In genomic region chr2:94002331-94002730, GRCm38 (mm10) we compare ENCODE assay signal across 9 mouse cellular contexts. TPM values are rescaled to one million over a fixed set of nuclear protein-coding genes. Genes with fewer than 3 reads are reported as not detected.
A peak's percentile ranks its signal among the peaks of the same experiment; 100 is the strongest.
DNase-seq lines count a peak whose midpoint lies in the region; ATAC-seq and TF ChIP-seq lines count a peak whose summit lies in the region.
"Had no signal": no experiment of that assay in that cellular context is flagged by ENCODE, and none has a peak within 500 bp of the region (broad histone marks: within the 10 kb centered on the region; RNA-seq: fewer than 3 reads in every experiment).

No protein-coding gene starts in this region.

- no peaks in the 10 kb centered on the region for H3K4me1 ChIP-seq in bone marrow, adult 2 months (ENCODE audit: control insufficient read depth, insufficient read depth, low read length)
- no peaks in the 10 kb centered on the region for H3K4me1 ChIP-seq in embryonic fibroblast, embryonic 13.5 days (ENCODE audit: control insufficient read depth, insufficient read depth, low read length)
- no peaks in the 10 kb centered on the region for H3K4me1 ChIP-seq in heart, embryonic 10.5 days
- H3K4me1 ChIP-seq in kidney, embryonic 16.5 days (ENCODE audit: insufficient read depth, low read length) = no peaks in the 10 kb centered on the region
- no peaks in the 10 kb centered on the region for H3K4me1 ChIP-seq in liver, adult 2 months (ENCODE audit: control insufficient read depth, insufficient read depth, low read length)
- H3K4me1 ChIP-seq: embryonic facial prominence, embryonic 13.5 days had no signal

- H3K27me3 ChIP-seq in heart, embryonic 10.5 days (ENCODE audit: insufficient read depth, poor library complexity, severe bottlenecking) = no peaks in the 10 kb centered on the region
- no peaks in the 10 kb centered on the region for H3K27me3 ChIP-seq in kidney, embryonic 16.5 days (ENCODE audit: insufficient read depth, low read length)
- no peaks in the 10 kb centered on the region for H3K27me3 ChIP-seq in liver, adult 2 months (ENCODE audit: control insufficient read depth, insufficient read depth, low read length)
- H3K27me3 ChIP-seq in splenic B cell, adult 2 months (ENCODE audit: control insufficient read depth, insufficient read depth, low read length, poor library complexity, severe bottlenecking) = no peaks in the 10 kb centered on the region
- H3K27me3 ChIP-seq: embryonic facial prominence, embryonic 13.5 days had no signal

- peaks cover 91% of the 10 kb centered on the region for H3K36me3 ChIP-seq in heart, embryonic 10.5 days
- peaks cover 56% of the 10 kb centered on the region for H3K36me3 ChIP-seq in kidney, embryonic 16.5 days (ENCODE audit: insufficient read depth, low read length)
- peaks cover 63% of the 10 kb centered on the region for H3K36me3 ChIP-seq in liver, adult 2 months (ENCODE audit: control insufficient read depth, insufficient read depth, low read length)
- H3K36me3 ChIP-seq in splenic B cell, adult 2 months (ENCODE audit: control insufficient read depth, insufficient read depth, low read length, poor library complexity, severe bottlenecking) = peaks cover 19% of the 10 kb centered on the region

- no peak overlapping the region for H3K4me3 ChIP-seq in bone marrow, adult 2 months (replicated peaks; ENCODE audit: control insufficient read depth, low read depth, low read length)
- no peak overlapping the region for H3K4me3 ChIP-seq in embryonic fibroblast, embryonic 13.5 days (ENCODE audit: insufficient read depth, low read length)
- no peak overlapping the region for H3K4me3 ChIP-seq in heart, embryonic 10.5 days
- H3K4me3 ChIP-seq in kidney, embryonic 16.5 days (ENCODE audit: low read length) = no peak overlapping the region
- no peak overlapping the region for H3K4me3 ChIP-seq in liver, adult 2 months (ENCODE audit: insufficient read depth, low read depth, low read length)
- H3K4me3 ChIP-seq: embryonic facial prominence, embryonic 13.5 days had no signal

- H3K9me3 ChIP-seq in heart, embryonic 10.5 days = no peaks in the 10 kb centered on the region
- no peaks in the 10 kb centered on the region for H3K9me3 ChIP-seq in kidney, embryonic 16.5 days (ENCODE audit: low read length)
- H3K9me3 ChIP-seq: embryonic facial prominence, embryonic 13.5 days had no signal

- H3K27ac ChIP-seq in bone marrow, adult 2 months (ENCODE audit: control insufficient read depth, insufficient read depth, low read depth, low read length, poor library complexity) = no peak overlapping the region
- no peak overlapping the region for H3K27ac ChIP-seq in embryonic fibroblast, embryonic 13.5 days (ENCODE audit: insufficient read depth, low read length)
- H3K27ac ChIP-seq in heart, embryonic 10.5 days = no peak overlapping the region
- no peak overlapping the region for H3K27ac ChIP-seq in kidney, embryonic 16.5 days (ENCODE audit: low read length)
- no peak overlapping the region for H3K27ac ChIP-seq in liver, adult 2 months (replicated peaks; ENCODE audit: insufficient read depth, low read depth, low read length)
- H3K27ac ChIP-seq: embryonic facial prominence, embryonic 13.5 days had no signal

- no peaks in the 10 kb centered on the region for H3K79me2 ChIP-seq in liver, adult 2 months (ENCODE audit: control insufficient read depth, insufficient read depth, low read length)

- peak; percentile 86 for DNase-seq in CD4-positive, CD25-positive, alpha-beta regulatory T cell, adult 2 months (ENCODE audit: low read depth, low spot score)
- peak; percentile 84 for DNase-seq in heart, embryonic 10.5 days (ENCODE audit: low spot score)
- peak; percentile 44 for DNase-seq in liver, adult 2 months (ENCODE audit: extremely low read depth, low read depth, low spot score)
- peak; percentile 65 to 74 for DNase-seq in natural killer cell, adult 2 months (ENCODE audit: low spot score in 2 of 2)
- DNase-seq in splenic B cell, adult 2 months (ENCODE audit: low read depth, low spot score) = peak; percentile 85

- 5% methylated on average over 2 of the region's 2 CpGs for WGBS in bone marrow, adult 2 months
- 10% methylated on average over 2 of the region's 2 CpGs for WGBS in heart, embryonic 10.5 days
- WGBS in kidney, embryonic 16.5 days = 8% methylated on average over 2 of the region's 2 CpGs
- WGBS in liver, adult 2 months = 11% methylated on average over 2 of the region's 2 CpGs

- H3K4me2 ChIP-seq in kidney, embryonic 16.5 days (replicated peaks; ENCODE audit: low read depth, low read length) = no peak overlapping the region
- H3K4me2 ChIP-seq: embryonic facial prominence, embryonic 13.5 days had no signal

- TF ChIP-seq CTCF in bone marrow, adult 2 months (IDR thresholded peaks at IDR 0.05; ENCODE audit: control insufficient read depth, insufficient read depth, low read length) = peak; percentile 74
- peak; percentile 80; the same call in 1 of the 2 replicates for TF ChIP-seq CTCF in embryonic fibroblast, embryonic 13.5 days (IDR thresholded peaks at IDR 0.05; ENCODE audit: borderline replicate concordance, insufficient read depth, low read length)
- TF ChIP-seq CTCF in liver, adult 2 months (IDR thresholded peaks at IDR 0.05; ENCODE audit: low read depth, low read length) = peak; percentile 70; the same call in 1 of the 2 replicates

- H3K9ac ChIP-seq in kidney, embryonic 16.5 days (replicated peaks; ENCODE audit: low read length) = no peak overlapping the region
- no peak overlapping the region for H3K9ac ChIP-seq in liver, adult 2 months (ENCODE audit: low read depth, low read length)
- H3K9ac ChIP-seq: embryonic facial prominence, embryonic 13.5 days had no signal

- TF ChIP-seq POLR2A in bone marrow, adult 2 months (IDR thresholded peaks at IDR 0.05; ENCODE audit: borderline replicate concordance, control insufficient read depth, low read depth, low read length) = no peak
- TF ChIP-seq POLR2A in embryonic fibroblast, embryonic 13.5 days (IDR thresholded peaks at IDR 0.05; ENCODE audit: low read depth, low read length) = no peak
- no peak for TF ChIP-seq POLR2A in liver, adult 2 months (IDR thresholded peaks at IDR 0.05; ENCODE audit: extremely low read depth, insufficient read depth, low read length)

- ATAC-seq in kidney, embryonic 16.5 days (ENCODE audit: low FRiP score, low TSS enrichment) = peak; percentile 74; the same call in 1 of the 2 replicates

RNA-seq across cellular contexts. Expression of gene Gm27027, which starts 6.2 kb away (rescaled TPM):
- not detected in 2 replicates for polyA plus RNA-seq in bone marrow, adult 2 months (2011; ENCODE audit: insufficient read depth, insufficient read length, low replicate concordance, missing spikeins)
- not detected in 2 replicates for polyA plus RNA-seq in embryonic fibroblast, embryonic 13.5 days (2011; ENCODE audit: insufficient read length, low read depth, missing spikeins)
- not detected in 2 replicates for polyA plus RNA-seq in heart, embryonic 10.5 days (2016; fragmentation: Nextera tagmentation; extraction: Ambion mirVana)
- not detected in 2 replicates for polyA plus RNA-seq in kidney, embryonic 16.5 days (2015; fragmentation: Nextera tagmentation; extraction: Ambion mirVana)
- not detected in 2 replicates for total RNA-seq in liver, adult 2 months (2014; rRNA removed)
- polyA plus RNA-seq in liver, adult 2 months (2012; rRNA removed) = not detected in 2 replicates
- polyA plus RNA-seq: embryonic facial prominence, embryonic 13.5 days had no signal

RNA-seq across cellular contexts. Expression of gene Alkbh3, which starts 8.3 kb away (rescaled TPM):
- 18.0 and 22.5 TPM in 2 replicates for polyA plus RNA-seq in bone marrow, adult 2 months (2011; ENCODE audit: insufficient read depth, insufficient read length, low replicate concordance, missing spikeins)
- polyA plus RNA-seq in embryonic fibroblast, embryonic 13.5 days (2011; ENCODE audit: insufficient read length, low read depth, missing spikeins) = 47.0 and 51.7 TPM in 2 replicates
- 66.2 and 74.0 TPM in 2 replicates for polyA plus RNA-seq in heart, embryonic 10.5 days (2016; fragmentation: Nextera tagmentation; extraction: Ambion mirVana)
- 67.3 and 67.5 TPM in 2 replicates for polyA plus RNA-seq in kidney, embryonic 16.5 days (2015; fragmentation: Nextera tagmentation; extraction: Ambion mirVana)
- total RNA-seq in liver, adult 2 months (2014; rRNA removed) = 24.9 and 27.9 TPM in 2 replicates
- 33.0 and 33.6 TPM in 2 replicates for polyA plus RNA-seq in liver, adult 2 months (2012; rRNA removed)

RNA-seq across cellular contexts. Expression of gene Gm13889, which starts 45.3 kb away (rescaled TPM):
- polyA plus RNA-seq in bone marrow, adult 2 months (2011; ENCODE audit: insufficient read depth, insufficient read length, low replicate concordance, missing spikeins) = 1.6 TPM in 1 of 2 replicates, not detected in the other
- polyA plus RNA-seq in embryonic fibroblast, embryonic 13.5 days (2011; ENCODE audit: insufficient read length, low read depth, missing spikeins) = 0.62 and 0.76 TPM in 2 replicates
- polyA plus RNA-seq in heart, embryonic 10.5 days (2016; fragmentation: Nextera tagmentation; extraction: Ambion mirVana) = 2.6 and 3.1 TPM in 2 replicates
- polyA plus RNA-seq in kidney, embryonic 16.5 days (2015; fragmentation: Nextera tagmentation; extraction: Ambion mirVana) = 9.5 and 10.0 TPM in 2 replicates
- total RNA-seq in liver, adult 2 months (2014; rRNA removed) = 0.46 and 0.94 TPM in 2 replicates
- polyA plus RNA-seq in liver, adult 2 months (2012; rRNA removed) = 3.5 and 4.3 TPM in 2 replicates
